Comparison of ENCODE assay signal across 33 mouse cellular contexts in genomic region chr7:126051910-126052309, GRCm38 (mm10). TPM values are rescaled to one million over a fixed set of nuclear protein-coding genes. Genes with fewer than 3 reads are reported as not detected.
DNase-seq lines count a peak whose midpoint lies in the region; ATAC-seq lines count a peak whose summit lies in the region.
"Had no signal": no experiment of that assay in that cellular context is flagged by ENCODE, and none has a peak within 500 bp of the region (broad histone marks: within the 10 kb centered on the region; RNA-seq: fewer than 3 reads in every experiment).

No protein-coding gene starts in this region.

- no peak for DNase-seq in forebrain, embryonic 10.5 days (ENCODE audit: extremely low spot score, low spot score)
- no peak for DNase-seq in forebrain, embryonic 11.5 days (ENCODE audit: low spot score)
- no peak for DNase-seq in hindbrain, embryonic 11.5 days (ENCODE audit: low spot score)
- peak; percentile 44 for DNase-seq in retina, embryonic 14.5 days (ENCODE audit: low spot score)
- no peak for DNase-seq in adrenal gland, postnatal 14 days
- DNase-seq: adrenal gland, postnatal 10 days; B cell, adult 2 months; cerebellum, adult 18-20 months; cerebellum, adult 9-10 months; cerebellum, postnatal 25 days; forebrain, postnatal 0 days; gastrocnemius, adult 2 months; gastrocnemius, postnatal 14 days; heart, adult 11 months; heart, postnatal 14 days; heart, postnatal 4 days; kidney, adult 18-20 months had no signal

- no peak overlapping the region for H3K9ac ChIP-seq in forebrain, embryonic 11.5 days (ENCODE audit: low read length)
- H3K9ac ChIP-seq in hindbrain, embryonic 11.5 days (ENCODE audit: low read depth, low read length), result no peak overlapping the region
- no peak overlapping the region for H3K9ac ChIP-seq in hindbrain, embryonic 12.5 days
- no peak overlapping the region for H3K9ac ChIP-seq in midbrain, embryonic 13.5 days (replicated peaks)
- H3K9ac ChIP-seq in midbrain, embryonic 15.5 days, result no peak overlapping the region
- H3K9ac ChIP-seq: embryonic facial prominence, embryonic 12.5 days; embryonic facial prominence, embryonic 15.5 days; forebrain, postnatal 0 days; heart, embryonic 12.5 days; heart, embryonic 15.5 days had no signal

- no peak overlapping the region for H3K4me2 ChIP-seq in forebrain, embryonic 11.5 days (ENCODE audit: low read depth, low read length, severe bottlenecking)
- H3K4me2 ChIP-seq in hindbrain, embryonic 11.5 days (replicated peaks; ENCODE audit: low read depth, low read length), result no peak overlapping the region
- H3K4me2 ChIP-seq in hindbrain, embryonic 12.5 days (replicated peaks), result no peak overlapping the region
- H3K4me2 ChIP-seq in midbrain, embryonic 13.5 days (replicated peaks), result no peak overlapping the region
- H3K4me2 ChIP-seq in midbrain, embryonic 15.5 days, result no peak overlapping the region
- H3K4me2 ChIP-seq: embryonic facial prominence, embryonic 12.5 days; embryonic facial prominence, embryonic 15.5 days; heart, embryonic 12.5 days; heart, embryonic 15.5 days had no signal

- no peak for ATAC-seq in forebrain, embryonic 11.5 days (replicated peaks; ENCODE audit: low FRiP score)
- 0 out of 2 replicates have a peak, but pooled peaks have one; percentile 23 for ATAC-seq in hindbrain, embryonic 11.5 days (ENCODE audit: low FRiP score)
- ATAC-seq in hindbrain, embryonic 12.5 days (ENCODE audit: low FRiP score), result no peak
- ATAC-seq in midbrain, embryonic 13.5 days, result peak; percentile 24; the same call in 1 of the 2 replicates
- ATAC-seq in midbrain, embryonic 15.5 days (replicated peaks), result no peak
- ATAC-seq: forebrain, embryonic 14.5 days; forebrain, postnatal 0 days; hindbrain, embryonic 16.5 days; inflammation-experienced regulatory T-cells, adult 6 months; intestine, embryonic 16.5 days; Patski had no signal

- no peaks in the 10 kb centered on the region for H3K36me3 ChIP-seq in forebrain, embryonic 10.5 days (replicated peaks)
- H3K36me3 ChIP-seq in forebrain, embryonic 11.5 days (ENCODE audit: control insufficient read depth, insufficient read depth, low read length), result no peaks in the 10 kb centered on the region
- H3K36me3 ChIP-seq in hindbrain, embryonic 11.5 days (ENCODE audit: control insufficient read depth, insufficient read depth, low read length), result no peaks in the 10 kb centered on the region
- no peaks in the 10 kb centered on the region for H3K36me3 ChIP-seq in hindbrain, embryonic 12.5 days
- H3K36me3 ChIP-seq in midbrain, embryonic 13.5 days, result no peaks in the 10 kb centered on the region
- no peaks in the 10 kb centered on the region for H3K36me3 ChIP-seq in midbrain, embryonic 15.5 days (replicated peaks)
- H3K36me3 ChIP-seq: embryonic facial prominence, embryonic 12.5 days; embryonic facial prominence, embryonic 15.5 days; G1E; heart, embryonic 12.5 days; heart, embryonic 15.5 days had no signal

- H3K9me3 ChIP-seq in forebrain, embryonic 10.5 days, result no peaks in the 10 kb centered on the region
- no peaks in the 10 kb centered on the region for H3K9me3 ChIP-seq in forebrain, embryonic 11.5 days (ENCODE audit: control insufficient read depth, low read length)
- H3K9me3 ChIP-seq in hindbrain, embryonic 11.5 days (ENCODE audit: control insufficient read depth, low read length), result no peaks in the 10 kb centered on the region
- no peaks in the 10 kb centered on the region for H3K9me3 ChIP-seq in hindbrain, embryonic 12.5 days (replicated peaks)
- H3K9me3 ChIP-seq in midbrain, embryonic 13.5 days, result no peaks in the 10 kb centered on the region
- no peaks in the 10 kb centered on the region for H3K9me3 ChIP-seq in midbrain, embryonic 15.5 days
- H3K9me3 ChIP-seq: embryonic facial prominence, embryonic 12.5 days; embryonic facial prominence, embryonic 15.5 days; G1E; heart, embryonic 12.5 days; heart, embryonic 15.5 days had no signal

- H3K4me1 ChIP-seq in forebrain, embryonic 10.5 days, result peaks cover 44% of the 10 kb centered on the region
- H3K4me1 ChIP-seq in forebrain, embryonic 11.5 days (replicated peaks; ENCODE audit: control insufficient read depth, insufficient read depth, low read length), result no peaks in the 10 kb centered on the region; the same call in 1 of the 2 replicates
- 0 out of 2 replicates have a peak, but pooled peaks cover 3% of the 10 kb centered on the region for H3K4me1 ChIP-seq in hindbrain, embryonic 11.5 days (replicated peaks; ENCODE audit: control insufficient read depth, insufficient read depth, low read length)
- H3K4me1 ChIP-seq in hindbrain, embryonic 12.5 days, result peaks cover 35% of the 10 kb centered on the region
- peaks cover 41% of the 10 kb centered on the region for H3K4me1 ChIP-seq in midbrain, embryonic 13.5 days (replicated peaks)
- H3K4me1 ChIP-seq in midbrain, embryonic 15.5 days, result peaks cover 27% of the 10 kb centered on the region
- H3K4me1 ChIP-seq: embryonic facial prominence, embryonic 12.5 days; embryonic facial prominence, embryonic 15.5 days had no signal

- WGBS in forebrain, embryonic 10.5 days, result 50% methylated on average over 6 of the region's 6 CpGs
- 50% methylated on average over 6 of the region's 6 CpGs for WGBS in forebrain, embryonic 11.5 days
- WGBS in hindbrain, embryonic 11.5 days, result 35% methylated on average over 6 of the region's 6 CpGs
- WGBS in hindbrain, embryonic 12.5 days, result 44% methylated on average over 6 of the region's 6 CpGs
- 50% methylated on average over 6 of the region's 6 CpGs for WGBS in midbrain, embryonic 13.5 days
- 43% methylated on average over 6 of the region's 6 CpGs for WGBS in midbrain, embryonic 15.5 days

- H3K27me3 ChIP-seq in forebrain, embryonic 10.5 days (ENCODE audit: poor library complexity, severe bottlenecking), result peaks cover 27% of the 10 kb centered on the region
- no peaks in the 10 kb centered on the region for H3K27me3 ChIP-seq in forebrain, embryonic 11.5 days (ENCODE audit: control insufficient read depth, insufficient read depth, low read length)
- no peaks in the 10 kb centered on the region for H3K27me3 ChIP-seq in hindbrain, embryonic 11.5 days (ENCODE audit: control insufficient read depth, insufficient read depth, low read length)
- peaks cover 17% of the 10 kb centered on the region for H3K27me3 ChIP-seq in hindbrain, embryonic 12.5 days
- peaks cover 6% of the 10 kb centered on the region; the same call in 1 of the 2 replicates for H3K27me3 ChIP-seq in midbrain, embryonic 13.5 days
- no peaks in the 10 kb centered on the region for H3K27me3 ChIP-seq in midbrain, embryonic 15.5 days (replicated peaks)
- H3K27me3 ChIP-seq: embryonic facial prominence, embryonic 12.5 days had no signal

- H3K27ac ChIP-seq in forebrain, embryonic 10.5 days, result 0 out of 2 replicates have a peak overlapping the region, but pooled peaks have one; percentile 5
- no peak overlapping the region for H3K27ac ChIP-seq in forebrain, embryonic 11.5 days (ENCODE audit: low read depth, low read length)
- H3K27ac ChIP-seq in hindbrain, embryonic 11.5 days (ENCODE audit: low read depth, low read length), result peak overlapping the region; percentile 47
- H3K27ac ChIP-seq in hindbrain, embryonic 12.5 days, result no peak overlapping the region
- H3K27ac ChIP-seq in midbrain, embryonic 13.5 days, result no peak overlapping the region
- no peak overlapping the region for H3K27ac ChIP-seq in midbrain, embryonic 15.5 days
- H3K27ac ChIP-seq: embryonic facial prominence, embryonic 12.5 days; embryonic facial prominence, embryonic 15.5 days; gastrocnemius, adult 2 months; heart, embryonic 15.5 days had no signal

- no peak overlapping the region for H3K4me3 ChIP-seq in forebrain, embryonic 10.5 days
- no peak overlapping the region for H3K4me3 ChIP-seq in forebrain, embryonic 11.5 days (ENCODE audit: low read depth, low read length)
- no peak overlapping the region for H3K4me3 ChIP-seq in hindbrain, embryonic 11.5 days (ENCODE audit: low read depth, low read length)
- H3K4me3 ChIP-seq in hindbrain, embryonic 12.5 days, result no peak overlapping the region
- H3K4me3 ChIP-seq in midbrain, embryonic 13.5 days (replicated peaks), result no peak overlapping the region
- no peak overlapping the region for H3K4me3 ChIP-seq in midbrain, embryonic 15.5 days
- H3K4me3 ChIP-seq: embryonic facial prominence, embryonic 12.5 days; embryonic facial prominence, embryonic 15.5 days; erythroblast, embryonic 14.5 days; gastrocnemius, adult 2 months; heart, embryonic 12.5 days; heart, embryonic 15.5 days had no signal

RNA-seq across cellular contexts. Expression of gene Gsg1l, which starts 30.3 kb away (rescaled TPM):
- 0.10 and 0.11 TPM in 2 replicates for polyA plus RNA-seq in forebrain, embryonic 10.5 days (2016; fragmentation: Nextera tagmentation; extraction: Ambion mirVana)
- 0.63 and 0.72 TPM in 2 replicates for polyA plus RNA-seq in forebrain, embryonic 11.5 days (2014; fragmentation: Nextera tagmentation; extraction: Ambion mirVana)
- polyA plus RNA-seq in hindbrain, embryonic 11.5 days (2014; fragmentation: Nextera tagmentation; extraction: Ambion mirVana), result 2.7 and 4.6 TPM in 2 replicates
- 6.0 and 6.5 TPM in 2 replicates for polyA plus RNA-seq in hindbrain, embryonic 12.5 days (2016; fragmentation: Nextera tagmentation; extraction: Ambion mirVana)
- 5.0 and 6.8 TPM in 2 replicates for polyA plus RNA-seq in midbrain, embryonic 13.5 days (2015; fragmentation: Nextera tagmentation; extraction: Ambion mirVana)
- polyA plus RNA-seq in midbrain, embryonic 15.5 days (2015; fragmentation: Nextera tagmentation; extraction: Ambion mirVana), result 10.3 and 10.5 TPM in 2 replicates
- total RNA-seq in adrenal gland, postnatal 14 days (2021), result 12.1 and 16.9 TPM in 2 replicates
- total RNA-seq: CH12.LX; common myeloid progenitor, adult 5-6 weeks; gastrocnemius, adult 2 months had no signal
- polyA plus RNA-seq: erythroblast, embryonic 14.5 days; G1E; inflammation-experienced regulatory T-cells, adult 6 months; Patski had no signal

Comparison
In these comparisons a context has a peak if more than half of its experiments do, and no peak if none do; other contexts are left out.
1. H3K27ac ChIP-seq: peak in forebrain, embryonic 10.5 days (single experiment) and hindbrain, embryonic 11.5 days (single experiment); none in forebrain, embryonic 11.5 days (single experiment), hindbrain, embryonic 12.5 days (single experiment), midbrain, embryonic 13.5 days (single experiment) and midbrain, embryonic 15.5 days (single experiment).
2. ATAC-seq: peak in hindbrain, embryonic 11.5 days (single experiment) and midbrain, embryonic 13.5 days (single experiment); none in forebrain, embryonic 11.5 days (single experiment), hindbrain, embryonic 12.5 days (single experiment) and midbrain, embryonic 15.5 days (single experiment).